Mouse (Mus musculus) embryo, embryonic 9.5 days (tissue): ENCODE data around the gene Olfr145.

Experiments
- DNase-seq: peaks from one replicate; pipeline ENCODE4 v3.0.0-alpha.2; 2017; ENCODE audit errors: extremely low spot score

Gene Olfr145

GRCm38 (mm10) chr9:37896661-37897060 is at the start of gene Olfr145:
Olfr145 (plus strand) TSS chr9:37896724.
- DNase-seq = no peak

DNA sequence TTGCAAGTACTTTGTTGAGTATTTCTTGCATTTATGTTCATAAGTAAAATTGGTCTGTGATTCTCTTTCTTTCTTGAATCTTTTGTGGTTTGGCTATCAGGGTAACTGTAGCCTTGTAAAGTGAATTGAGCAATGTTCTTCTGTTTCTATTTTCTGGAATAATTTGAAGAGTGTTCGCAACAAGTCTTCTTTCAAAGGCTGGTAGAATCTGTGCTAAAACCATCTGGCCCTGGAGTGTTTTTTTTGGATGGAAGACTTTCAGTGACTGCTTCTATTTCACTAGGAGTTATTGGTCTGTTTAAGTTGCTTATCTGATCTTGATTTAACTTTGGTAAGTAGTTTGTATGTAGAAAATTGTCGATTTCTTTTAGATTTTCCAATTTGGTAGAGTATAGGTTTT is 47.3 kb upstream of the Olfr145 start:
- no peak for DNase-seq

DNA sequence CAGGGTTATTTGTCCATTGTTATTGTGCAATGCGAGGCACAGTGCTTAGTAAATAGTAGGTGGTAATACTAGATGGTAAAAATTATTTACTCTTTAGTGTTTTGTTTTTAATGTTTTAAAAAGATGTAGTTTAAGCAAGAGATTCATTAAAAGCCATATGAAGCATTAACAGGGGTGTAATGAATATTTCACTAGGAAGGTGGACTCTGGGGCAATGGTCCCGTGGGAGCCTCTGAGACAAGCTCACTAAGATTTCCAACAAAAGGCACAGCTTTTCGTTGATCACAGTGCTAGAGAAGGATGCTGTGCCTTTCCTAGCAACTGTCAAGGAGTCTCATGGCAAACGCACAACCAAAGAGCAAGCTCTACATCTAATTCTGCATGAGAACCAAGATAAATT is 42.6 kb upstream of the Olfr145 start, which contains the start of gene Olfr877:
Olfr877 (plus strand) TSS at position 301 of the 400 bp plus-strand sequence.
- DNase-seq = no peak

DNA sequence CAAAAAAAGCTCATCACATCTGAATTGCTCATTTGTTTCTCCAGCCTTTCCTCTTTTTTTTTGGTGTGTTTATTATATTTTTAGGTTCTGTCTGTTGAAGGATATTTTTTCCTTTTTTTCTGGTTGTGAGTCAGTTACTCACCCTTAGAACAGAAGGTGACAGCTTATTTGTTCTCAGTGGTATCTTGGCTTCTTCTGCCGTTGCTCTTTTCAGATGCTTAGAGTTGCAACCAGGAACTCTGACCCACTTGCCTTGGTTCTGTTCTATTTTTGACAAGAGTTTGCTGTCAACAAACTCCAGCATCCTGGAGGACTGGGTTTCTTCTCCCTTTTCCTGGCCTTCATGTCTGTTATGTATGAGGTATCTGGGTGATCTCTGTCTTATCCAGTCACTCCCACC is 33.2 kb upstream of the Olfr145 start:
- DNase-seq = no peak

DNA sequence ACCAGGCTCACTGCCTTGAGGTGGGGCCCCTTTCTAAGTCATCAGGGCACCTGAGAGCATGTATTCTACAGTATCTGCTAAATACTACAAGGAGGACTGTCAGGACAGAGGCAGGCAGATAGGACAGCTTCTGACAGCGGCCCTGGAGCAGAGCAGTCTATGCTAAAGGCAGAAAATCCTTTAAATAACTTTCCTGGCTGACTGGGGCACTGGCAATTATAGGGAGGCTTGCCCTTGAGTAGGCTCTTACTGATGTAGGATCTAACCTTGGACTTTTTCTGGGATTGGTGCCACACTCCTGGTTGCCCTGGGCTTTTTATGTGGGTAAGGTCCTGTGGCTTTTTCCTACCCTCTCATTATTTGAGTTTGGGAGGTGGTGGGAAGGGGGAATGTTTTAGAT is 26.3 kb upstream of the Olfr145 start:
- DNase-seq = no peak

DNA sequence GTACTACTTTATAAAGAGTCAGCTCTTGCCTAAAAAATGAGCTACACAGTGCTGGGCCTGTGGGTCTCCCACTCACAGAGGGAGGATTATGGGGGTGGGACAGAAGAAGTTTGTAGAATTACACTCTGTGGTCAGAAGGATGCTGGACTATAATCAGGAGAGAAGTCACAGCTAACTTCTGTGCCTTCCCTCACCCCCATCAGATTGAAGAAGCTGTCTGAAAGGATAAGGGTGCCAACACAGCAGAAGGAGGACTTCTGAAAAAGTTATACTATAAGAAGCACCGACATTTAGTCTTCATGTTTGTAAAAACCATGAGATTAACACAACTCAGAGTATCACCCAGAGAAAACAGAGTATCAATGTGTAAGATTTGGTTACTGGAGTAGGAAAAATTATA is 25.4 kb upstream of the Olfr145 start:
- no peak for DNase-seq

- no peak for DNase-seq
These were observed 25.0 kb upstream of the Olfr145 start for GRCm38 (mm10) chr9:37871536-37871935.

DNA sequence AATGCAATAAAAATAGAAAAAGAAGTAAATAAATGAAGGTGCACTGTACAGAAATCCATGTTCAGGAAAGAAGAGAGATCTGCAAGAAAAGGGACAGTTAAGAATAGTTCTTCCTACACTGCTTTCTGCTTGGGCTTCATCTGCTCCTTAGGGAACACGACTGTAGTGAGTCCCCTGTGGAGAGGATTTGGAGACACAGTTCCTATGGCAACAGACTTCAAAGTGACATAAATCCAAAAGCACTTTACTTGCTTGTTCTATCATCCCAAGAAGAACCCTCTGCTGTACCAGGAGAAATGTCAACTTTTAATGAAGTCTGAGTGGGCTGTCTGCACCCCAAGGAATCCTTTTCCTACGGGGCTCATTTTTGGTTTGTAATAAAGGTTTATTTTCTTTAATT is 5.6 kb upstream of the Olfr145 start:
- DNase-seq = no peak

DNA sequence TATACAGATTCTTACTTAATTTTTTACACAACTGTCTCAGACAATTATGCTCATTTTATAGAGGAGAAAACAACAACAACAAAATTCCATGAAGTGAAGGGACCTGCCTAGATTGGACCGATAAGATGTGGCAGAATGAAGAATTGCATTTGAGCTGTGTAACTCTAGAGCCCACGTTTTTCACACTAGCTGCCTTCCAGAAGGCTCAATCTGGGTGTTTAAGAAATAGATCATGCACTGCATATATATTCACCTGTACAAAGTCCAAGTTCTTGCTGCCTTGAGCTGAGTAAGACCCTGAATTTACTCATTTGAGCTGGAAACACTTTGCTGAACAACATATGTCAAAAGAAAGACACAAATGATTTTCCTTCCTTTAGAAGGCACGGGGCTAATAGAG is 9.0 kb downstream of the Olfr145 start:
- DNase-seq = no peak

- DNase-seq = no peak
These were observed 21.0 kb downstream of the Olfr145 start, which contains the start of gene Olfr878 for GRCm38 (mm10) chr9:37917540-37917939. Olfr878 (plus strand) TSS chr9:37917840.

DNA sequence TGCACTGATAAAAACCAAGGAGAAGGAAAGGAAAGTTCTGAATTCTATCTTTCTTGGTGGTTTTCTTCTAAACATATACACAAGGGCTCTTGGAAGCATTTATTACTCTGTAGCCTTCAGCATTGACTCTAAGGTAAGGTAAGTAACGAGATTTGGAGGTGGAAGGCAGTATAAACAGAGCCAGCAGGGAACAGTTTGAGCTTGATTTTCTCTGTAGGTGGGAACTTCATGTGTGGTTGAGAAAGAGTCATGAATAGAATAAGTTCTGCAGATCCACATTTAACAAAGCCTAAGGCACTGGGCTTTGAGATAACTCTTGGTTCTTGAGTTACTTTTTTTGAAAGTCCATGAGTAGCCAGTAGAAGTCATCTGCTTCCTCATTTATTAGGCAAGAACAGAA is 21.5 kb downstream of the Olfr145 start:
- DNase-seq = no peak

- no peak for DNase-seq
These were observed 27.7 kb downstream of the Olfr145 start for GRCm38 (mm10) chr9:37924194-37924593.

GRCm38 (mm10) chr9:37925445-37925844 is 28.9 kb downstream of the Olfr145 start:
- DNase-seq = no peak

DNA sequence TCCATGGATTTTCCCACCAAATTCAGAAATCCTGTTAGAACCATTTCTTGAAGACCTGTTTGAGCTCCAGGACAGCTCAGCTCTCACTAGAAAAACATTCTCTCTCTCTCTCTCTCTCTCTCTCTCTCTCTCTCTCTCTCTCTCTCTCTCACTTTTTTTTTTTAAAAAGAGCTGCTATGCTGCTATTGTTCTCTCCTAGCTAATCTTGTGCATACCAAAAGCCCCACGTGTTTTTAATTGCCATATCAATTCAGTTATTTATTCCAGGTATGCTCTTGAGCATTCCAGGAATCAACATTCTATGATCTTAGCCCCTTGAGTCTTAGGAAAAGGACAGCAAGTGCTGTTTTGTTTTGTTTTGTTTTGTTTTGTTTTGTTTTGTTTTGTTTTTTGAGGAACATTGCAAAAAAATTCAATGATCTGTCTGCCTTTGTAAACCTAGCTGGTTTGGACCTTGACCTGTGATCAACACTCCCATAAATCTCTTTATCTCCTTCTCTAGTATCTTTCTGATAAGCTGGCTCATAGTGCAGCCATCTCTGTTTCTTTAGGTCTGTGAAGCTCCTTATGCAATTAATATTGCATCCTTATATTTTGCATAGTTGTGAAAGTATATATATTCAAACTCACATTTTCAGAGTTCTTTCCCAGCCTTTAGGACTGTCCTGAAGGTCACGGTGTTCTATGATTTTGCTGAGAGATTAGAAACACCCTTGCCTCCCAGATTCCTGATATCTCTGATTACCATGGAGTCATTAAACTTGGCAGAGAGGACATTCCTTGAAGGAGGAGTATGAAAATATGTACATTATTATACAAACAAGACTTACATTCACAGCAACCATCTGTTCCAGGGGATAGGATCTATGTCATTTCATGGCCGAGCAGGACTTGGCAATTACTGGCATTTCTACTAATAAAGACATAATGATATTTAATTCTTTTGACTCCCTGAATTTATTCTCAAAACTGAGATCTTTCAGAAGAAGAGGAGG is 29.8 kb downstream of the Olfr145 start:
- no peak for DNase-seq

DNA sequence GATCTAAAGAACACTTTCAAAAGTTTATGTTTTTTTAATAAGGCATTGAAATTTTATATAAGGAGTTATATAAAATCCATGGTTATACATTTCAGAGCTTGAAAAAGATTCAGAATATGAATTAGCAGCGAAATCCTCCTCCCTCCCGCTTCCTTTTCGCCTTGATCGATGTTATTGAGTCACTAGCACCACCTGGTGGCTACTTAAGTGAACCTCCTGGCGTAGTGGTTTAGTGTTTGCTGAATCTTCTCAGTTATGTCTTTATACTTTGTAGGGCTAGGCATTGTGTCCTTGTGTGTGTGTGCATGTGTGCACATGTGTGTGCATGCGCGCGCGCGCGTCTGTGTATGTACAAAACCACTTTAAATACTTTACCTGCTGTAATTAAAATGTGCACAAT is 36.0 kb downstream of the Olfr145 start:
- DNase-seq = peak; percentile 54

- no peak for DNase-seq
These were observed 37.6 kb downstream of the Olfr145 start for GRCm38 (mm10) chr9:37934146-37934545.

GRCm38 (mm10) chr9:37941167-37941566 is 44.6 kb downstream of the Olfr145 start:
- no peak for DNase-seq
